Mouse (Mus musculus) intestine, embryonic 14.5 days (tissue): ENCODE data around the gene Hpse. TPM values are rescaled to one million over a fixed set of nuclear protein-coding genes. Genes with fewer than 3 reads are reported as not detected.
A peak's percentile ranks its signal among the peaks of the same experiment; 100 is the strongest.

Experiments
- ATAC-seq: fragments of 200-750 bp; cut with Nextera tagmentation; replicated peaks from 2 replicates; pipeline ENCODE4 v1.8.0; 2017; ENCODE audit warnings: low read depth, moderate number of reproducible peaks, moderate TSS enrichment, moderate library complexity; ENCODE audit not compliant: low FRiP score, low TSS enrichment
- DNase-seq: peaks from one replicate; pipeline ENCODE4 v3.0.0-alpha.2; 2018; ENCODE audit warnings: low spot score
- H3K27ac ChIP-seq: fragments of 300-500 bp; sonication (generic); 2 replicates; pipeline ENCODE4 v1.5.1; 2014; ENCODE audit warnings: low read depth, mild to moderate bottlenecking, control low read depth
- H3K27me3 ChIP-seq: fragments of 300-500 bp; sonication (generic); replicated peaks from 2 replicates; pipeline ENCODE4 v1.6.1; 2014; ENCODE audit warnings: low read length, control low read depth; ENCODE audit not compliant: control insufficient read depth, insufficient read depth
- H3K36me3 ChIP-seq: fragments of 300-500 bp; sonication (generic); 2 replicates; pipeline ENCODE4 v1.6.1; 2014; ENCODE audit warnings: low read length, control low read depth; ENCODE audit not compliant: control insufficient read depth, insufficient read depth
- H3K4me1 ChIP-seq: fragments of 300-500 bp; sonication (generic); replicated peaks from 2 replicates; pipeline ENCODE4 v1.6.1; 2014; ENCODE audit warnings: low read length, control low read depth, mixed read lengths; ENCODE audit not compliant: control insufficient read depth, insufficient read depth
- H3K4me2 ChIP-seq: fragments of 300-500 bp; sonication (generic); 2 replicates; pipeline ENCODE4 v1.6.1; 2014; ENCODE audit warnings: low read length
- H3K4me3 ChIP-seq: fragments of 300-500 bp; sonication (generic); 2 replicates; pipeline ENCODE4 v1.5.1; 2014; ENCODE audit warnings: low read depth, low read length, control low read depth, mixed read lengths
- H3K9ac ChIP-seq: fragments of 300-500 bp; sonication (generic); 2 replicates; pipeline ENCODE4 v1.6.1; 2014; ENCODE audit warnings: mild to moderate bottlenecking, low read length
- H3K9me3 ChIP-seq: fragments of 300-500 bp; sonication (generic); 2 replicates; pipeline ENCODE4 v1.6.1; 2016; ENCODE audit warnings: low read length, control low read depth; ENCODE audit not compliant: control insufficient read depth
- WGBS: fragments of 180-500 bp; shearing (Covaris S2); extraction: QIAGEN DNeasy Blood & Tissue Kit; methylation state at CpG from one replicate; pipeline ENCODE4 v1.1.7; 2014; 5-methylcytosine and 5-hydroxymethylcytosine counted together
- polyA plus RNA-seq: library from polyadenylated mRNA; unstranded; fragments of >200 nt; fragmentation: Nextera tagmentation; extraction: Ambion mirVana; gene quantifications from 2 replicates; pipeline ENCODE4 v1.2.1, GENCODE M21; 2014

The Hpse gene
- polyA plus RNA-seq, 1 experiment from 2014 or later = 3.7 TPM

DNA sequence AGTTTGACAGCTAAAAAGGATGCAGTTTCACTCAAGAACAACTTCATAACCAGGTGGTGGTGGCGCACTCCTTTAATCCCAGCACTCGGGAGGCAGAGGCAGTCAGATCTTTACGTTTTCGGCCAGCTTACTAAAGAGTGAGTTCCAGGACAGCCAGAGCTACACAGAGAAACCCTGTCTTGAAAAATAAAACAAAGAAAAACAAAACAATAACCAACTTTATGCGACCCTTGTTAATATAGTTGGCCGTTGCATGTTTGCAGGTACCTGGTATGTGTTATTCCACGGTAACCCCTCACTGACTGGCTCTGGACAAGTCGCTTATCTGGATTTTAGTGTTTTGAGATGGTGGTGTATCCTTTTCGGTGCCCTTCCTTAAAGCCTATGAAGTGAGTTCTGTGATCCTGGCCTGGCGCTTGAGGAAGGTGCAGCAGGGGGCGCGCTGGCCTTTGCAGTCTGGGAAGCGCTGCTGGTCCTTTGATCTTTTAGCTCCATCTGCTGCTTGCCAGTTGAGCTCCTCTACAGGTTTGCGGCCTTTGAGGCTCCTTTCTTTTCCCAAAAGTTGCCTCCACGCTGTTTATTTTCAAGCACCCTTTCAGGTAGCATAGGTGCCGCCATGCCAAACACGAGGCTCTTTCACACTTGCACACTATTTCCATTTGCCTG, 44.7 kb downstream of the Hpse start, which contains the start of gene Coq2:
Gene Coq2 (minus strand): TSS at position 430 of the 666 bp plus-strand sequence.
- DNase-seq = peak; percentile 84
- peak; percentile 22 for ATAC-seq
- Histone ChIP-seq H3K36me3 (peaks cover 8% of the 10 kb centered on the region), H3K9ac (peak within 1 kb of the TSS; percentile 84), H3K27me3 (no peaks in the 10 kb centered on the region), H3K27ac (peak within 1 kb of the TSS; percentile 75), H3K4me3 (peak within 1 kb of the TSS; percentile 82), H3K4me1 (peaks cover 16% of the 10 kb centered on the region), H3K9me3 (no peaks in the 10 kb centered on the region), H3K4me2 (peak within 1 kb of the TSS; percentile 87)
- 12% methylated on average over 17 of the region's 17 CpGs for WGBS

DNA sequence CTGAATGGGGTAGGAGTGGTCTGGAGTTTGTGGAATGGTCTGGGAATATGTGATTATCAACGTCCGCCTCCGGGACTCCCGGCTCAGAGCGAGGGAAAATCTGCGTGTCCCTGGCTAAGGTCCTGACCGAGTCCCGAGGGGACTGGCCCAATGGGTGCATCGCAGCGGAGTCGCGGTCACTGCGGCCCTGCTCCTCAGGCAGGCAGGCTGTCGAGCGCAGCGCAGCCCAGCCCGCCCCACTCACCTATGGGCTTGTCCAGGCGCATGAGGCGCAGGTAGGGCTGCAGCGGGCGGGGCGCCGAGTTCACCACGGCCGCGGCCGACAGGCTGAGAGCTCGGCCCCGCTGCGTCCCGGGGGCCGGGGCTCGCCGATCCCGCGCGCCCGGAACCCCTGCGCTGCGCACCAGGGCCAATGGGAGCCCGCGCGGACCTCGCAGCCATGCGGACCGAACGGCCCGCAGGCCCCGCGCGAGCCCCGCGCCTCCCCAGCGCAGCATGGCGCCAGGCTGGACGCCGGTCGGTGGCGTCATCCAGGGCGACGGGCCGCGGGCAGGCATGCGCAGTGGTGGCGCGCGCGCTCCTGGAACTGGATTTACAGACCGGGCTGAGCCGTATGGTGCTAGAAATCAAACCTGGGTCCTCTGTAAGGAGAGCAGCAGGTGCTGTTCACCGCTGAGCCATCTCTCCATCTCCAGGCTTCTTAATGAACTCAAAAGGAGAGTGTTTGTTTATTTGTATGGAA, 45.6 kb downstream of the Hpse start:
- WGBS = under 1% methylated on average over 68 of the region's 71 CpGs
- Histone ChIP-seq H3K36me3 (peaks cover 8% of the 10 kb centered on the region), H3K4me1 (peaks cover 16% of the 10 kb centered on the region), H3K27me3 (no peaks in the 10 kb centered on the region), H3K9ac (peak overlapping the region; percentile 84), H3K4me3 (peak overlapping the region; percentile 82), H3K27ac (peak overlapping the region; percentile 75), H3K4me2 (peak overlapping the region; percentile 87), H3K9me3 (no peaks in the 10 kb centered on the region)
- DNase-seq = peak; percentile 94
- ATAC-seq = peak; percentile 93

DNA sequence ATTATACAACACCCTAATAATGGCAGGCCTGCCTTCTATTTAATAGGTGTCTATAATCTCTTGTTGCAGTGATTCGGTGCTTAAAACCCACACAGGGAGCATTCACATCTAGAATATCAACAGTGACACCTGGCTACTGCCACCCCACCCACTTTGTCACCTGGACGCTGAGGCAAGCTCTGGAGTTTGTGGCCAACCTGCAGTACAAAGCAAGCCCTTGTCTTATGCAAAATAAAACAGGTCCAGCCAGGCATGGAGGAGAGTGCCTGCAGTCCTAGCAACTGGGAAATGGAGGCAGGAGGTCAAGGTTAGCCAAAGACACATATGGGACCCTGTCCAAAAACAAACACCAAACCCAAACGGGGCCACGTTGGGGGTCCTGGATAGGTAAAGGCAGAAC, 47.1 kb downstream of the Hpse start:
- Histone ChIP-seq H3K4me2 (peak overlapping the region; percentile 87), H3K27ac (no peak overlapping the region), H3K27me3 (no peaks in the 10 kb centered on the region), H3K4me3 (no peak overlapping the region), H3K9ac (no peak overlapping the region), H3K36me3 (peaks cover 15% of the 10 kb centered on the region), H3K4me1 (peaks cover 16% of the 10 kb centered on the region), H3K9me3 (no peaks in the 10 kb centered on the region)
- DNase-seq (no peak), ATAC-seq (no peak)
- 74% methylated on average over 4 of the region's 4 CpGs for whole genome bisulfite sequencing

DNA sequence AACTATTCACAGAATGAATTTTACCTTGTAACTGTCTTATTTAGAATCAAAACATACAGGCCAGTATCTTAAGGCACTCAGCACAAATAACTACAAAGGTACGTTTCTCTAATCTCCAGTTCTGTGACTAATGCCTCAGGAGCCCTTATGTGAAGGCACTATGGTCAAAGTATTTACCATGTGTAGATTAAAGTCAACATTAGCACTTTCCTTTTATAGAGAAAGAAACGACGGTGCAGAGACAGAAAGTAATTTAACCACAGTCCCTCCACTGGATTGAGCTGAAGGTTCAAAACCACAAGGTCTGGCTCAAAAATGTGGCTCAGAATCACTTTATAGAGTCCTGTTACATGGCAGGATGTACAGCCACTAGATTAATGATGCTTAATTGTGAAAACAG, 47.6 kb downstream of the Hpse start:
- H3K4me2 ChIP-seq = peak overlapping the region; percentile 87; the same call in 1 of the 2 replicates
- peaks cover 16% of the 10 kb centered on the region for H3K4me1 ChIP-seq
- ATAC-seq (no peak), DNase-seq (no peak)
- WGBS = 68% methylated on average over 3 of the region's 3 CpGs
- no peaks in the 10 kb centered on the region for H3K27me3 ChIP-seq
- H3K4me3 ChIP-seq = no peak overlapping the region; the same call in 1 of the 2 replicates
- no peak overlapping the region for H3K9ac ChIP-seq
- no peak overlapping the region for H3K27ac ChIP-seq
- H3K9me3 ChIP-seq = no peaks in the 10 kb centered on the region
- peaks cover 20% of the 10 kb centered on the region for H3K36me3 ChIP-seq

DNA sequence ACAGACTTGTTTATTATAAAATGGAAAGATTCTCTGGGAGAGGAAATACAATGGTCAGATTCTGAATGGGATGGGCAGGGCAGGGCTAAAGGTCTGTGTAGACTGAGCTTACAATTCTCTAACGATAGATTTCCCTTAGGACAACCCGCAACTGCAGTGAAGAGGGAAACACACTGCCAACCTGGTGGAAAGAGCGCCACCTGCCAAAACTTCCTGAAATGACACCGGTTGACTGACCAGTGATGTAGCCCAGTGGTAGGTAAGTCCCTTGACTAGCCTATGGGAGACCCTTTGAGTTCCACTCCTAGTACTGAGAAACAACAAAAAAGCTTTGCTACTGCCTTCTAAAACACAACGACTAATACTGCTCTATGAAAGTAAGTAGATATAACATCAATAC, 48.1 kb downstream of the Hpse start:
- H3K9me3 ChIP-seq = no peaks in the 10 kb centered on the region
- H3K27ac ChIP-seq = no peak overlapping the region
- no peak overlapping the region for H3K9ac ChIP-seq
- H3K4me3 ChIP-seq = no peak overlapping the region
- 29% methylated on average over 5 of the region's 5 CpGs for WGBS
- peaks cover 24% of the 10 kb centered on the region for H3K36me3 ChIP-seq
- peaks cover 16% of the 10 kb centered on the region for H3K4me1 ChIP-seq
- ATAC-seq (no peak), DNase-seq (peak; percentile 67)
- no peaks in the 10 kb centered on the region for H3K27me3 ChIP-seq
- no peak overlapping the region for H3K4me2 ChIP-seq

DNA sequence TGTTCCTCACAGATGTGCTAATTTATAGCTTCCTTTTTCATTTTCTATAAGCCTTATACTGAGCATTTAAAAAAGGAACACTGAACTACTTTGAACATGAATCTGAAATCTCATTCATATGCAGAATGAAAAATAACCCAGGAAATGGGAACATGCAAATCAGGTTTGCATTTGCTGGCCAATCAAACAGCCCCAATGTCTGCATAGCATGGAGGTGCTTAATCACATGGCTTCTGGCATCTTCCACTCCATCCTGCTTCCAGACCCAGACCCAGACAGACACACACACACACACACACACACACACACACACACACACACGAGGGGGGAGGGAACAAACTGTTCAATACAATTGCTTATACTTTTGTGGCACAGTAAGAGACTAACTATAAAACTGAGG, 52.6 kb downstream of the Hpse start:
- no peak overlapping the region for H3K4me3 ChIP-seq
- no peaks in the 10 kb centered on the region for H3K9me3 ChIP-seq
- H3K4me1 ChIP-seq = peaks cover under 1% of the 10 kb centered on the region; the same call in 1 of the 2 replicates
- ATAC-seq (no peak), DNase-seq (no peak)
- H3K4me2 ChIP-seq = no peak overlapping the region
- H3K36me3 ChIP-seq = peaks cover 53% of the 10 kb centered on the region
- no peaks in the 10 kb centered on the region for H3K27me3 ChIP-seq
- H3K9ac ChIP-seq = no peak overlapping the region
- WGBS = 63% methylated on average over 1 of the region's 1 CpGs
- no peak overlapping the region for H3K27ac ChIP-seq

DNA sequence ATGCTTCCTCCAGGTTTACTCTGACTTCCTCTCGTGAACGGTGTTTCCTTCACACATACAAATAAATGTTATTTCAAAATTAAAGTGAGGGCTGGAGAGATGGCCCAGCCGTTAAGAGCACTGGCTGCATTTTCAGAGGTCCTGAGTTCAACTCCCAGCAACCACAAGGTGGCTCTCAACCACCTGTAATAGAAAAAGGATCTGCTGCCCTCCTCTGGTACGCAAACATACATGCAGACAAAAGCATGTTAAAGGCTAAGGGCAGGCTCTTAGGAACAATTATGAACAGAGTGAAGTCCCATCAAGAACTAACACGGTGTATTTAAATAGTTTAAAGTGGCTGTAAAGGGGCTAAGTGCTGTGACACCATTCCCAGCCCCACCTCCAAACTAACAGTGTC, 55.7 kb downstream of the Hpse start:
- 49% methylated on average over 5 of the region's 5 CpGs for WGBS
- H3K27ac ChIP-seq = no peak overlapping the region
- no peaks in the 10 kb centered on the region for H3K9me3 ChIP-seq
- H3K4me1 ChIP-seq = no peaks in the 10 kb centered on the region
- DNase-seq (no peak), ATAC-seq (no peak)
- H3K27me3 ChIP-seq = no peaks in the 10 kb centered on the region
- H3K36me3 ChIP-seq = peaks cover 76% of the 10 kb centered on the region
- H3K4me2 ChIP-seq = no peak overlapping the region
- no peak overlapping the region for H3K9ac ChIP-seq
- no peak overlapping the region for H3K4me3 ChIP-seq

DNA sequence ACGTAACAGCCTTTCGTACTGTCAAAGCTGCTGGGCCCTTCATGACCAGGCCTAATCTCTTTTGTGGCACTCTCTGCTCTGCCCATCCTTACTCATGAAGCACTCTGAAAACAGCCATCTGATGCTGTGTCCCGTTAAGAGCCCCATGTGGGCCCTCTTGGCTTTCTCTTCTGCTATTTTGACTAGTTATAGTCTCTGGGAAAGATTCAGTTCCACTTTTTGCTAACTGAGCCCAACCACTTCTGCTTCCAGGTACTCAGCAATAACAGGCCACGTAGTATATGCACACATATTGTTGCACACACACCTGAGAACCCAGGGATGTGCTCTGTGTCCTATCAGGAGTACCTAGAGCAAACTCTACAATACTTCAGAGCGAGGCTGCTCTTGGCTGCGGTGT, 56.5 kb downstream of the Hpse start:
- H3K4me3 ChIP-seq = no peak overlapping the region
- no peaks in the 10 kb centered on the region for H3K4me1 ChIP-seq
- no peaks in the 10 kb centered on the region for H3K9me3 ChIP-seq
- ATAC-seq = no peak
- H3K4me2 ChIP-seq = no peak overlapping the region
- peaks cover 84% of the 10 kb centered on the region for H3K36me3 ChIP-seq
- H3K27me3 ChIP-seq = no peaks in the 10 kb centered on the region
- 91% methylated on average over 6 of the region's 6 CpGs for WGBS
- no peak for DNase-seq
- no peak overlapping the region for H3K9ac ChIP-seq
- no peak overlapping the region for H3K27ac ChIP-seq
